Comparison of ENCODE assay signal across 9 mouse cellular contexts in the genomic region with DNA sequence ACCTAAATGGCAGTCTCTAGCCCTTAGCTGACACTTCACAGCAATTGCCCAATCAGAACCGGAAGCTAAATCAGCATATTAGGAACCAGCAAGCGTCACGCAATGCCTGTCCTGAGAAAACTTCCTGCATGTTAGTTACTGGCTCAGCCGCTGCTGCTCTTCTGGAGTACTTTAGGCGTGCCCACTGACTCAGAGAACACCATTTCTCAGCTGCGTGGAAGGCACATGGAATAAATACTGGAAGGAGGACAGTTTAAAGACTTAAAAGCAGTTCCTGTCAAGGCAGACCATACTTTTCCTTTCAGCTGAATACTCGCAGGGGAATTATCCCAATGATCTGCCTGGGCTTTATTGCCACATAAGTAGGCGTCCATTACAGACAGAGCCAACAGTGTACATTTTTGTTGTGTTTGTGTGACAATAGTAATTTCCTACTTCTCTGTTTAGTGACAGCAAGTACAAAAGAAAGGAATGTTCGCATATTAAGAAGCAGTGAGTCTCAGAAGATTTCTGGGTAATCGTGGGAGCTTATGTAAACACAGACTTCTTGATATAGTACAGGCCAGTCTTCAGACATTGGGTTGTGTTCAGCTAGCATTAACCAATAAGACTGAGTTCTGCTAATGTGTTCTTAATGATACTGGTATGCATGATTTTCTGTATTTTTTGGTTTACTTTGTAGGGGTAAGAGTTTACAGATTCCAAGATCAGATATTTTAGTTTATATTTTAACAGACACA.
DNase-seq lines count a peak whose midpoint lies in the region; ATAC-seq and TF ChIP-seq lines count a peak whose summit lies in the region.
"Had no signal": no experiment of that assay in that cellular context is flagged by ENCODE, and none has a peak within 500 bp of the region (broad histone marks: within the 10 kb centered on the region; RNA-seq: fewer than 3 reads in every experiment).

No protein-coding gene starts in this region.

- peak; percentile 16 for DNase-seq in liver, adult 2 months (ENCODE audit: extremely low read depth, low read depth, low spot score)
- DNase-seq in liver, embryonic 11.5 days (ENCODE audit: low spot score), result no peak
- DNase-seq in heart, adult 8-10 months (ENCODE audit: low spot score), result peak; percentile 44
- DNase-seq in kidney, postnatal 0 days (ENCODE audit: low spot score), result peak; percentile 87
- no peak for DNase-seq in embryo, embryonic 9.5 days (ENCODE audit: extremely low spot score)

- no peak for TF ChIP-seq POLR2A in liver, adult 2 months (IDR thresholded peaks at IDR 0.05; ENCODE audit: extremely low read depth, insufficient read depth, low read length)

- H3K27me3 ChIP-seq in liver, adult 2 months (ENCODE audit: control insufficient read depth, insufficient read depth, low read length), result no peaks in the 10 kb centered on the region
- no peaks in the 10 kb centered on the region for H3K27me3 ChIP-seq in liver, embryonic 11.5 days (replicated peaks; ENCODE audit: control insufficient read depth, insufficient read depth, low read length)
- no peaks in the 10 kb centered on the region for H3K27me3 ChIP-seq in kidney, postnatal 0 days (ENCODE audit: insufficient read depth, low read length)
- H3K27me3 ChIP-seq in stomach, embryonic 14.5 days (ENCODE audit: control insufficient read depth, insufficient read depth, low read length), result no peaks in the 10 kb centered on the region
- no peaks in the 10 kb centered on the region for H3K27me3 ChIP-seq in midbrain, embryonic 16.5 days (ENCODE audit: control insufficient read depth, insufficient read depth, low read depth, low read length)
- H3K27me3 ChIP-seq: megakaryocyte, embryonic 14.5 days had no signal

- no peak overlapping the region for H3K4me3 ChIP-seq in liver, adult 2 months (ENCODE audit: insufficient read depth, low read depth, low read length)
- H3K4me3 ChIP-seq in liver, embryonic 11.5 days (ENCODE audit: low read depth, low read length), result no peak overlapping the region
- H3K4me3 ChIP-seq in kidney, postnatal 0 days (replicated peaks; ENCODE audit: low read depth, low read length), result no peak overlapping the region
- 0 out of 2 replicates have a peak overlapping the region, but pooled peaks have one; percentile 1 for H3K4me3 ChIP-seq in stomach, embryonic 14.5 days (ENCODE audit: low read depth, low read length)
- no peak overlapping the region for H3K4me3 ChIP-seq in midbrain, embryonic 16.5 days (ENCODE audit: low read depth, low read length)
- H3K4me3 ChIP-seq: megakaryocyte, embryonic 14.5 days had no signal

- H3K27ac ChIP-seq in liver, adult 2 months (replicated peaks; ENCODE audit: insufficient read depth, low read depth, low read length), result no peak overlapping the region
- H3K27ac ChIP-seq in liver, embryonic 11.5 days (ENCODE audit: low read depth, low read length), result no peak overlapping the region
- H3K27ac ChIP-seq in kidney, postnatal 0 days, result peak overlapping the region; percentile 47; the same call in 1 of the 2 replicates
- H3K27ac ChIP-seq in stomach, embryonic 14.5 days (ENCODE audit: low read length), result peak overlapping the region; percentile 59
- no peak overlapping the region for H3K27ac ChIP-seq in midbrain, embryonic 16.5 days (ENCODE audit: low read length)

- H3K4me2 ChIP-seq in liver, embryonic 11.5 days, result no peak overlapping the region
- peak overlapping the region; percentile 19 for H3K4me2 ChIP-seq in kidney, postnatal 0 days (ENCODE audit: low read length)
- H3K4me2 ChIP-seq in stomach, embryonic 14.5 days (replicated peaks; ENCODE audit: low read depth, low read length), result peak overlapping the region; percentile 30
- H3K4me2 ChIP-seq in midbrain, embryonic 16.5 days (ENCODE audit: low read length), result no peak overlapping the region

- H3K9me3 ChIP-seq in liver, embryonic 11.5 days (ENCODE audit: control insufficient read depth, low read length), result no peaks in the 10 kb centered on the region
- H3K9me3 ChIP-seq in kidney, postnatal 0 days (replicated peaks; ENCODE audit: low read length), result no peaks in the 10 kb centered on the region
- no peaks in the 10 kb centered on the region for H3K9me3 ChIP-seq in stomach, embryonic 14.5 days (ENCODE audit: control insufficient read depth, low read depth, low read length)
- no peaks in the 10 kb centered on the region for H3K9me3 ChIP-seq in midbrain, embryonic 16.5 days (replicated peaks; ENCODE audit: control insufficient read depth, low read length, poor library complexity, severe bottlenecking)

- H3K36me3 ChIP-seq in liver, adult 2 months (ENCODE audit: control insufficient read depth, insufficient read depth, low read length), result no peaks in the 10 kb centered on the region
- H3K36me3 ChIP-seq in liver, embryonic 11.5 days (ENCODE audit: control insufficient read depth, insufficient read depth, low read length), result no peaks in the 10 kb centered on the region
- no peaks in the 10 kb centered on the region for H3K36me3 ChIP-seq in kidney, postnatal 0 days (ENCODE audit: insufficient read depth, low read length)
- no peaks in the 10 kb centered on the region for H3K36me3 ChIP-seq in stomach, embryonic 14.5 days (ENCODE audit: control insufficient read depth, insufficient read depth, low read length)
- no peaks in the 10 kb centered on the region for H3K36me3 ChIP-seq in midbrain, embryonic 16.5 days (ENCODE audit: control insufficient read depth, insufficient read depth, low read length)

- 64% methylated on average over 10 of the region's 10 CpGs for WGBS in liver, adult 2 months
- WGBS in liver, embryonic 11.5 days, result 63% methylated on average over 10 of the region's 10 CpGs
- WGBS in kidney, postnatal 0 days, result 13% methylated on average over 10 of the region's 10 CpGs
- 33% methylated on average over 10 of the region's 10 CpGs for WGBS in stomach, embryonic 14.5 days
- WGBS in midbrain, embryonic 16.5 days, result 66% methylated on average over 10 of the region's 10 CpGs

- TF ChIP-seq CTCF in liver, adult 2 months (IDR thresholded peaks at IDR 0.05; ENCODE audit: low read depth, low read length), result no peak
- no peak for TF ChIP-seq CTCF in kidney, postnatal 0 days (IDR thresholded peaks at IDR 0.05; ENCODE audit: low read depth)

- H3K79me2 ChIP-seq in liver, adult 2 months (ENCODE audit: control insufficient read depth, insufficient read depth, low read length), result no peaks in the 10 kb centered on the region

- no peak for ATAC-seq in liver, embryonic 11.5 days (replicated peaks; ENCODE audit: low FRiP score)
- peak; percentile 54; the same call in 1 of the 2 replicates for ATAC-seq in kidney, postnatal 0 days (replicated peaks; ENCODE audit: low FRiP score, low read depth)
- peak; percentile 63; the same call in 1 of the 2 replicates for ATAC-seq in stomach, embryonic 14.5 days (ENCODE audit: insufficient number of reproducible peaks, insufficient read depth, low FRiP score, low read depth)
- no peak for ATAC-seq in midbrain, embryonic 16.5 days
- no peak for ATAC-seq in monocyte, adult 5-6 weeks (replicated peaks; ENCODE audit: insufficient number of reproducible peaks, low FRiP score, low TSS enrichment, poor library complexity, severe bottlenecking)

- no peaks in the 10 kb centered on the region for H3K4me1 ChIP-seq in liver, adult 2 months (ENCODE audit: control insufficient read depth, insufficient read depth, low read length)
- no peaks in the 10 kb centered on the region for H3K4me1 ChIP-seq in liver, embryonic 11.5 days (replicated peaks; ENCODE audit: control insufficient read depth, insufficient read depth, low read length)
- H3K4me1 ChIP-seq in kidney, postnatal 0 days (replicated peaks; ENCODE audit: insufficient read depth, low read length), result 0 out of 2 replicates have a peak, but pooled peaks cover 6% of the 10 kb centered on the region
- H3K4me1 ChIP-seq in stomach, embryonic 14.5 days (ENCODE audit: control insufficient read depth, insufficient read depth, low read length), result 0 out of 2 replicates have a peak, but pooled peaks cover 3% of the 10 kb centered on the region
- no peaks in the 10 kb centered on the region for H3K4me1 ChIP-seq in midbrain, embryonic 16.5 days (ENCODE audit: control insufficient read depth, insufficient read depth, low read length)
- H3K4me1 ChIP-seq: megakaryocyte, embryonic 14.5 days had no signal

- no peak overlapping the region for H3K9ac ChIP-seq in liver, adult 2 months (ENCODE audit: low read depth, low read length)
- H3K9ac ChIP-seq in liver, embryonic 11.5 days (ENCODE audit: low read depth, low read length), result no peak overlapping the region
- H3K9ac ChIP-seq in kidney, postnatal 0 days (ENCODE audit: low read depth, low read length), result no peak overlapping the region
- H3K9ac ChIP-seq in stomach, embryonic 14.5 days (replicated peaks; ENCODE audit: low read depth, low read length), result no peak overlapping the region
- H3K9ac ChIP-seq in midbrain, embryonic 16.5 days (ENCODE audit: low read depth, low read length), result no peak overlapping the region

Comparison
In these comparisons a context has a peak if more than half of its experiments do, and no peak if none do; other contexts are left out.
1. DNase-seq: peak in liver, adult 2 months (single experiment), heart, adult 8-10 months (single experiment) and kidney, postnatal 0 days (single experiment); none in liver, embryonic 11.5 days (single experiment) and embryo, embryonic 9.5 days (single experiment).
2. H3K27ac ChIP-seq: peak in kidney, postnatal 0 days (single experiment) and stomach, embryonic 14.5 days (single experiment); none in liver, adult 2 months (single experiment), liver, embryonic 11.5 days (single experiment) and midbrain, embryonic 16.5 days (single experiment).
3. ATAC-seq: peak in kidney, postnatal 0 days (single experiment) and stomach, embryonic 14.5 days (single experiment); none in liver, embryonic 11.5 days (single experiment), midbrain, embryonic 16.5 days (single experiment) and monocyte, adult 5-6 weeks (single experiment).
4. H3K4me2 ChIP-seq: peak in kidney, postnatal 0 days (single experiment) and stomach, embryonic 14.5 days (single experiment); none in liver, embryonic 11.5 days (single experiment) and midbrain, embryonic 16.5 days (single experiment).